Mouse (Mus musculus) cortical plate, adult 2 months (tissue): ENCODE measurements around the gene Nav1.

Source experiments
- CTCF ChIP-seq: fragments of 200-500 bp; IDR thresholded peaks from 2 replicates; pipeline ENCODE4 v1.5.1; 2011; ENCODE audit warnings: mild to moderate bottlenecking, control low read depth, low read length; ENCODE audit not compliant: insufficient read depth; ENCODE audit errors: extremely low read depth
- POLR2A ChIP-seq: fragments of 200-500 bp; IDR thresholded peaks from 2 replicates; pipeline ENCODE4 v1.6.1; 2011; ENCODE audit warnings: mild to moderate bottlenecking, low read length, control low read depth; ENCODE audit not compliant: insufficient read depth; ENCODE audit errors: extremely low read depth

DNA sequence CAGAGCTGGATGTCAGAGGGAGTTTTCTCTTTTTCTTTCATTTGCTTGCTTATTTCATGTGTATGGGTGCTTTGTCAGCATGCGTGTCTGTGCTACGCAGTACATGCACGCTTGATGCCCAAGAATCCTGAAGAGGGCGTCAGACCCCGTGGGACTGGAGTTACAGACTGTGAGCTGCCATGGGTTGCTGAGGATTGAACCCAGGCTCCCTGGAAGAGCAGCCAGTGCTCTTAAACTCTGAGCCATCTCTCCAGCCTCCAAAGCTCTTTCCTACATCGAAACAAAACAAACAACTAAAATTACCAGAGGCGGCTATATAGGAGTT, 131.6 kb downstream of the Nav1 start:
- no peak for TF ChIP-seq CTCF
- no peak for TF ChIP-seq POLR2A
